Comparison of ENCODE assay signal across 15 mouse cellular contexts in the genomic region with DNA sequence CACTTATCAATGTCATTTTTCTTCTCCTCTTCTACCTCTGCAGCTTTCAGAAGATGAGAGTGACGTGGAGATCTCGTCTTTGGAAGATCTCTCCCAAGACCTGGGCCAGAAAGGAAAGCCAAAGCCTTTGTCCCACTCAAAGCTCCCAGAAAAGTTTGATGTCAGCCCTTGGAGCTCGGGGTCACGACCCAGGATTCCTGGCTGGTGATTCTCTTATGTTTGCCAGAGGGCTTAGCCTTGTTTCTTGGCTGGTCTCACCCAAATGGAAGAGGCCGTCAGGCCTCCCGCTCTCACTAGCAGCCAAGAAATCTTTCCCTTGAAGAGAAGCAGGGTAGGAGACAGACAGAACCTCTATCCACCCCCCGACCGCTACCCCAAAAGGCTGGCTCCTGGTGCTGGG. TPM values are rescaled to one million over a fixed set of nuclear protein-coding genes. Genes with fewer than 3 reads are reported as not detected.
A peak's percentile ranks its signal among the peaks of the same experiment; 100 is the strongest.
DNase-seq lines count a peak whose midpoint lies in the region; ATAC-seq lines count a peak whose summit lies in the region.
"Had no signal": no experiment of that assay in that cellular context is flagged by ENCODE, and none has a peak within 500 bp of the region (broad histone marks: within the 10 kb centered on the region; RNA-seq: fewer than 3 reads in every experiment).

No protein-coding gene starts in this region.

- H3K36me3 ChIP-seq in heart, embryonic 10.5 days = peaks cover 75% of the 10 kb centered on the region

- no peak for ATAC-seq in inflammation-experienced regulatory T-cells, adult 6 months
- ATAC-seq: liver, embryonic 12.5 days; Patski had no signal

- H3K27me3 ChIP-seq in heart, embryonic 10.5 days (ENCODE audit: insufficient read depth, poor library complexity, severe bottlenecking) = no peaks in the 10 kb centered on the region
- H3K27me3 ChIP-seq: hindbrain, embryonic 12.5 days; liver, embryonic 12.5 days; neural tube, embryonic 12.5 days; Patski had no signal

- DNase-seq in heart, adult 11 months = peak; percentile 97
- DNase-seq in heart, embryonic 10.5 days (ENCODE audit: low spot score) = no peak
- DNase-seq in Muller cell, postnatal 12 days (ENCODE audit: inconsistent ontology term) = peak; percentile 76
- peak; percentile 42 for DNase-seq in kidney, postnatal 10 days
- DNase-seq in cerebellum, postnatal 4 days (ENCODE audit: low spot score in 2 of 2) = no peak
- DNase-seq in frontal cortex, postnatal 14 days (ENCODE audit: low spot score in 2 of 2) = no peak
- DNase-seq: cerebellum, postnatal 25 days; right cerebral cortex, postnatal 14 days had no signal

- H3K4me3 ChIP-seq in heart, embryonic 10.5 days = no peak overlapping the region
- no peak overlapping the region for H3K4me3 ChIP-seq in brown adipose tissue, adult 24 weeks (ENCODE audit: insufficient read depth, low read depth, low read length)
- H3K4me3 ChIP-seq: hindbrain, embryonic 12.5 days; liver, embryonic 12.5 days; neural tube, embryonic 12.5 days had no signal

- 87% methylated on average over 8 of the region's 8 CpGs for WGBS in heart, embryonic 10.5 days

- H3K27ac ChIP-seq in heart, embryonic 10.5 days = no peak overlapping the region
- 0 out of 2 replicates have a peak overlapping the region, but pooled peaks have one; percentile 15 for H3K27ac ChIP-seq in brown adipose tissue, adult 24 weeks (replicated peaks; ENCODE audit: low read depth, low read length)
- H3K27ac ChIP-seq: hindbrain, embryonic 12.5 days; liver, embryonic 12.5 days; neural tube, embryonic 12.5 days had no signal

- no peaks in the 10 kb centered on the region for H3K9me3 ChIP-seq in heart, embryonic 10.5 days
- H3K9me3 ChIP-seq: liver, embryonic 12.5 days had no signal

- no peaks in the 10 kb centered on the region for H3K4me1 ChIP-seq in heart, embryonic 10.5 days
- peaks cover 3% of the 10 kb centered on the region; the same call in 1 of the 2 replicates for H3K4me1 ChIP-seq in brown adipose tissue, adult 24 weeks (ENCODE audit: control insufficient read depth, insufficient read depth, insufficient read length, low read length)
- H3K4me1 ChIP-seq: hindbrain, embryonic 12.5 days; neural tube, embryonic 12.5 days had no signal

RNA-seq across cellular contexts. Expression of gene Dzip1l, which starts 38.3 kb away (rescaled TPM):
- polyA plus RNA-seq in heart, embryonic 10.5 days (2016; fragmentation: Nextera tagmentation; extraction: Ambion mirVana) = 24.0 and 26.5 TPM in 2 replicates
- polyA plus RNA-seq in brown adipose tissue, adult 24 weeks (2012; ENCODE audit: insufficient read depth, insufficient read length, missing spikeins) = 0.36 and 3.3 TPM in 2 replicates
- polyA plus RNA-seq in inflammation-experienced regulatory T-cells, adult 6 months (2017; shearing (Covaris generic)) = not detected

RNA-seq across cellular contexts. Expression of gene Cldn18, which starts 49.5 kb away (rescaled TPM):
- 0.20 TPM in 1 of 2 replicates, not detected in the other for polyA plus RNA-seq in heart, embryonic 10.5 days (2016; fragmentation: Nextera tagmentation; extraction: Ambion mirVana)
- not detected in 2 replicates for polyA plus RNA-seq in brown adipose tissue, adult 24 weeks (2012; ENCODE audit: insufficient read depth, insufficient read length, missing spikeins)
- not detected for polyA plus RNA-seq in inflammation-experienced regulatory T-cells, adult 6 months (2017; shearing (Covaris generic))
- polyA plus RNA-seq: frontal cortex, adult 2 months; hindbrain, embryonic 12.5 days; liver, embryonic 12.5 days; neural tube, embryonic 12.5 days; Patski had no signal

RNA-seq across cellular contexts. Expression of gene A4gnt, which starts 55.3 kb away (rescaled TPM):
- not detected in 2 replicates for polyA plus RNA-seq in heart, embryonic 10.5 days (2016; fragmentation: Nextera tagmentation; extraction: Ambion mirVana)
- not detected in 2 replicates for polyA plus RNA-seq in brown adipose tissue, adult 24 weeks (2012; ENCODE audit: insufficient read depth, insufficient read length, missing spikeins)
- polyA plus RNA-seq in inflammation-experienced regulatory T-cells, adult 6 months (2017; shearing (Covaris generic)) = not detected
- polyA plus RNA-seq: hindbrain, embryonic 12.5 days; liver, embryonic 12.5 days; neural tube, embryonic 12.5 days; Patski had no signal

Comparison
In these comparisons a context has a peak if more than half of its experiments do, and no peak if none do; other contexts are left out.
1. DNase-seq: peak in heart, adult 11 months (single experiment), Muller cell, postnatal 12 days (single experiment) and kidney, postnatal 10 days (single experiment); none in heart, embryonic 10.5 days (single experiment), cerebellum, postnatal 4 days (0 of 2) and frontal cortex, postnatal 14 days (0 of 2).